In genomic region chr7:34652751-34653502, GRCm38 (mm10) we compare ENCODE assay signal across 8 mouse cellular contexts. TPM values are rescaled to one million over a fixed set of nuclear protein-coding genes. Genes with fewer than 3 reads are reported as not detected.
DNase-seq lines count a peak whose midpoint lies in the region; ATAC-seq lines count a peak whose summit lies in the region.
"Had no signal": no experiment of that assay in that cellular context is flagged by ENCODE, and none has a peak within 500 bp of the region (broad histone marks: within the 10 kb centered on the region; RNA-seq: fewer than 3 reads in every experiment).

No protein-coding gene starts in this region.

- intact Hi-C loops in gastrocnemius, postnatal 14 days (cut with DNase I; ENCODE audit: low total_unique reads) = no loop called here

- H3K9ac ChIP-seq in kidney, embryonic 16.5 days (replicated peaks; ENCODE audit: low read length) = peak overlapping the region; percentile 97
- peak overlapping the region; percentile 98 for H3K9ac ChIP-seq in midbrain, embryonic 11.5 days (ENCODE audit: low read length)

- 0 out of 2 replicates have a peak, but pooled peaks cover 5% of the 10 kb centered on the region for H3K9me3 ChIP-seq in kidney, embryonic 16.5 days (ENCODE audit: low read length)
- H3K9me3 ChIP-seq in midbrain, embryonic 11.5 days (ENCODE audit: control insufficient read depth, low read length) = no peaks in the 10 kb centered on the region

- H3K4me3 ChIP-seq in kidney, embryonic 16.5 days (ENCODE audit: low read length) = peak overlapping the region; percentile 75
- peak overlapping the region; percentile 81 for H3K4me3 ChIP-seq in midbrain, embryonic 11.5 days (ENCODE audit: low read depth, low read length)

- H3K27me3 ChIP-seq in kidney, embryonic 16.5 days (ENCODE audit: insufficient read depth, low read length) = no peaks in the 10 kb centered on the region
- H3K27me3 ChIP-seq in midbrain, embryonic 11.5 days (ENCODE audit: control insufficient read depth, insufficient read depth, low read length) = no peaks in the 10 kb centered on the region

- ATAC-seq in kidney, embryonic 16.5 days (ENCODE audit: low FRiP score, low TSS enrichment) = peak; percentile 12; the same call in 1 of the 2 replicates
- no peak for ATAC-seq in midbrain, embryonic 11.5 days (ENCODE audit: low FRiP score)
- no peak for ATAC-seq in frontal cortex, adult (ENCODE audit: low TSS enrichment)

- peak; percentile 67 for DNase-seq in NIH3T3 (ENCODE audit: low read depth)
- peak; percentile 45 for DNase-seq in cerebellum, adult 9-11 months
- peak; percentile 76 for DNase-seq in gastrocnemius, postnatal 14 days
- DNase-seq in midbrain, embryonic 11.5 days (ENCODE audit: low spot score, missing footprints) = peak; percentile 96
- peak; percentile 49 for DNase-seq in urinary bladder, postnatal 14 days (ENCODE audit: low spot score)

- peaks cover 10% of the 10 kb centered on the region for H3K4me1 ChIP-seq in kidney, embryonic 16.5 days (ENCODE audit: insufficient read depth, low read length)
- H3K4me1 ChIP-seq in midbrain, embryonic 11.5 days (ENCODE audit: control insufficient read depth, insufficient read depth, low read length) = peaks cover 21% of the 10 kb centered on the region

- WGBS in kidney, embryonic 16.5 days = under 1% methylated on average over 48 of the region's 48 CpGs
- under 1% methylated on average over 48 of the region's 48 CpGs for WGBS in midbrain, embryonic 11.5 days

- peaks cover 22% of the 10 kb centered on the region for H3K36me3 ChIP-seq in kidney, embryonic 16.5 days (ENCODE audit: insufficient read depth, low read length)
- H3K36me3 ChIP-seq in midbrain, embryonic 11.5 days (ENCODE audit: control insufficient read depth, insufficient read depth, low read length) = peaks cover 16% of the 10 kb centered on the region

- H3K4me2 ChIP-seq in kidney, embryonic 16.5 days (replicated peaks; ENCODE audit: low read depth, low read length) = peak overlapping the region; percentile 86
- peak overlapping the region; percentile 88 for H3K4me2 ChIP-seq in midbrain, embryonic 11.5 days

- peak overlapping the region; percentile 100 for H3K27ac ChIP-seq in kidney, embryonic 16.5 days (ENCODE audit: low read length)
- H3K27ac ChIP-seq in midbrain, embryonic 11.5 days (ENCODE audit: low read depth, low read length) = peak overlapping the region; percentile 100

RNA-seq across cellular contexts. Expression of gene Kctd15, which starts 3.6 kb away (rescaled TPM):
- total RNA-seq in gastrocnemius, postnatal 14 days (2021) = 10 to 100 TPM; 22.2 to 32.6 TPM
- polyA plus RNA-seq in kidney, embryonic 16.5 days (2015; fragmentation: Nextera tagmentation; extraction: Ambion mirVana) = 41.6 and 41.9 TPM in 2 replicates
- polyA plus RNA-seq in midbrain, embryonic 11.5 days (2014; fragmentation: Nextera tagmentation; extraction: Ambion mirVana) = 13.6 and 15.9 TPM in 2 replicates
- polyA plus RNA-seq: erythroblast, embryonic 14.5 days had no signal

Comparison
In these comparisons a context has a peak if more than half of its experiments do, and no peak if none do; other contexts are left out.
1. DNase-seq: peak in every context shown above with its lines; median percentile 96 in midbrain, embryonic 11.5 days; 76 in gastrocnemius, postnatal 14 days; 67 in NIH3T3; 49 in urinary bladder, postnatal 14 days; 45 in cerebellum, adult 9-11 months.